Mouse (Mus musculus) Muller cell, postnatal 12 days (primary cell): Measurements from ENCODE around the gene Taf5l.
A peak's percentile ranks its signal among the peaks of the same experiment; 100 is the strongest.
"Not testable (repeated sequence)": the region's sequence is repeated elsewhere in the genome, so short reads cannot be mapped to it uniquely, and the experiment has no call there.

ENCODE experiments used
- DNase-seq: peaks from one replicate; pipeline ENCODE4 v3.0.0-alpha.2; 2015; ENCODE audit errors: inconsistent ontology term

Gene Taf5l

GRCm38 (mm10) chr8:124021237-124022227 is at the start of gene Taf5l, which contains the start of gene Urb2:
Gene Taf5l, minus strand, starts transcription at chr8:124021397.
Gene Urb2, plus strand, starts transcription at chr8:124021508.
- peak; percentile 95 for DNase-seq

GRCm38 (mm10) chr8:124070363-124071324 is 49.4 kb upstream of the Taf5l start:
- DNase-seq = peak; percentile 93

GRCm38 (mm10) chr8:124067059-124067750 is 46.0 kb upstream of the Taf5l start:
- DNase-seq = peak; percentile 70

- peak; percentile 40 for DNase-seq
Observed at GRCm38 (mm10) chr8:124066325-124067058, 45.3 kb upstream of the Taf5l start.

- DNase-seq = no peak
Observed at GRCm38 (mm10) chr8:124056832-124057655, 35.8 kb upstream of the Taf5l start.

GRCm38 (mm10) chr8:124052568-124052967 is 31.4 kb upstream of the Taf5l start:
- no peak for DNase-seq

GRCm38 (mm10) chr8:124052110-124052509 is 30.9 kb upstream of the Taf5l start:
- DNase-seq = peak; percentile 35

- no peak for DNase-seq
Observed at GRCm38 (mm10) chr8:124045856-124046255, 24.7 kb upstream of the Taf5l start.

GRCm38 (mm10) chr8:124044931-124045330 is 23.7 kb upstream of the Taf5l start:
- DNase-seq = no peak

GRCm38 (mm10) chr8:124044421-124044820 is 23.2 kb upstream of the Taf5l start:
- no peak for DNase-seq

- DNase-seq = peak; percentile 32
Observed at GRCm38 (mm10) chr8:124042201-124042600, 21.0 kb upstream of the Taf5l start.

- no peak for DNase-seq
Observed at GRCm38 (mm10) chr8:124039351-124039750, 18.2 kb upstream of the Taf5l start.

- no peak for DNase-seq
Observed at GRCm38 (mm10) chr8:124038121-124038520, 16.9 kb upstream of the Taf5l start.

- no peak for DNase-seq
Observed at GRCm38 (mm10) chr8:124033400-124033799, 12.2 kb upstream of the Taf5l start.

- DNase-seq = no peak
Observed at GRCm38 (mm10) chr8:124027831-124028230, 6.6 kb upstream of the Taf5l start.

GRCm38 (mm10) chr8:124026265-124026664 is 5.1 kb upstream of the Taf5l start:
- not testable (repeated sequence) for DNase-seq

- no peak for DNase-seq
Observed at GRCm38 (mm10) chr8:124020439-124021236, 559 bp downstream of the Taf5l start.

- no peak for DNase-seq
Observed at GRCm38 (mm10) chr8:124019782-124020181, 1.4 kb downstream of the Taf5l start.

GRCm38 (mm10) chr8:124014751-124015150 is 6.4 kb downstream of the Taf5l start:
- no peak for DNase-seq
